Mouse (Mus musculus): Measurements from ENCODE around the gene Ubqln1.

Gene Ubqln1

GRCm38 (mm10) chr13:58215592-58216341, at the start of gene Ubqln1:
Ubqln1 (minus strand) TSS chr13:58215653.
- DNase-seq (ENCODE audit: low read depth, low spot score), result peak; percentile 52

DNA sequence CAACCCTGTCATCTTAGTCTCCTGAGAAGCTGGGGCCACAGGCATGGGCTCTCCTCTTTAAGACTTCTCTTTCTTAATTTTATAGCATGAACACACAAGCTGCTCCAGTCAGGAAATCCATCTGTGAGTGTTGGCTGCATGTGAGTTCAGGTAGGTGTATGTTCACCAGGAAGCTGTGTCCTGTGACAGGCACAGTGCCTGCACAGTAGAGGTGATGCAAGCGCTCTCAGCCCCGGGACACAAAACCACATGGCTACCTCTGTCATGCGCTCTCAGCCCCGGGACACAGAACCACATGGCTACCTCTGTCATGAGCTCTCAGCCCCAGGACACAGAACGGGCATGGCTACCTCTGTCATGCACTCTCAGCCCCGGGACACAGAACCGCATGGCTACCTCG, 48.1 kb upstream of the Ubqln1 start:
- DNase-seq (ENCODE audit: low read depth, low spot score), result no peak

DNA sequence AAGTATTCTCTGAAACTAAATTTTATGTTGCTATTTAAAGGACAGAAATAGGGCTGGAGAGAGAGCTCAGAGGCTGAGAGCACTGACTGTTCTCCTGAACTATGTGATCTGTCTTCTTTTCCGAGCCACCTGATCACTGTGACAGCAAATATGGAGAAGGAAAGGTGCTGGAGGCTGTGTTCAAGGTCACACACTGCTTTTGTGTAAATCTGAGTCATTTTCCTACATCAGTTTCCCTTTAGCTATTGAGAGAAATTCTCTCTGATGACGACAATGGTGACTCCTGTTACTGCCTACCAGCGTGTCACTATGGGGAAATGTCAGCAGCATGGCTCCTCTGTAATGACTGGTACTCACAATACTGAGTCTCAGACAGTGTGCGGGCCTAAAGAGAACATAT, 46.2 kb upstream of the Ubqln1 start:
- DNase-seq (ENCODE audit: low read depth, low spot score), result no peak

GRCm38 (mm10) chr13:58253268-58253667, 37.8 kb upstream of the Ubqln1 start:
- DNase-seq (ENCODE audit: low read depth, low spot score), result no peak

- DNase-seq (ENCODE audit: low read depth, low spot score), result no peak
Observed at GRCm38 (mm10) chr13:58248957-58249356, 33.5 kb upstream of the Ubqln1 start.

- no peak for DNase-seq (ENCODE audit: low read depth, low spot score)
Observed at GRCm38 (mm10) chr13:58236536-58236935, 21.1 kb upstream of the Ubqln1 start.

GRCm38 (mm10) chr13:58232611-58233010, 17.2 kb upstream of the Ubqln1 start:
- no peak for DNase-seq (ENCODE audit: low read depth, low spot score)

- DNase-seq (ENCODE audit: low read depth, low spot score), result no peak
Observed at GRCm38 (mm10) chr13:58232070-58232469, 16.6 kb upstream of the Ubqln1 start.

DNA sequence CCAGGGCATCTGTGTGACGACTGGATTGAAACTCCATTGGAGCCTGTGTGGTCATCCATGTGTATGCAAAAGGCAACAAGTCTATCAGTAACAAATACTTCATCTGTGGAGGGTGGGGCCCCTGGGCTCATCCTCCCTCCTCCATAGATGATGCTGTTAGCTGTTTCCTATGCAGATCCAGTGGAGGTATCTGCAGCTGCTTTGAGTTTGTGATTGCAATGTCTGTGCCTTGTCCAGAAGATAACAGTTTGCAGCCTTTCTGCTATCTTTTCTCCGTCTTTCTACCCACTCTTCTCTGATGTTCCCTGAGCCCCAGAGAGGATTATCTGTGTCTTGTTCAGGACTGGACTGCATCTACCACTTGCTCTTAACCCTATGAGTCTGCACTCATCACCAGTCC, 13.2 kb upstream of the Ubqln1 start:
- no peak for DNase-seq (ENCODE audit: low read depth, low spot score)

- no peak for DNase-seq (ENCODE audit: low read depth, low spot score)
Observed at GRCm38 (mm10) chr13:58225694-58226093, 10.2 kb upstream of the Ubqln1 start.

GRCm38 (mm10) chr13:58220206-58220605, 4.8 kb upstream of the Ubqln1 start:
- no peak for DNase-seq (ENCODE audit: low read depth, low spot score)

DNA sequence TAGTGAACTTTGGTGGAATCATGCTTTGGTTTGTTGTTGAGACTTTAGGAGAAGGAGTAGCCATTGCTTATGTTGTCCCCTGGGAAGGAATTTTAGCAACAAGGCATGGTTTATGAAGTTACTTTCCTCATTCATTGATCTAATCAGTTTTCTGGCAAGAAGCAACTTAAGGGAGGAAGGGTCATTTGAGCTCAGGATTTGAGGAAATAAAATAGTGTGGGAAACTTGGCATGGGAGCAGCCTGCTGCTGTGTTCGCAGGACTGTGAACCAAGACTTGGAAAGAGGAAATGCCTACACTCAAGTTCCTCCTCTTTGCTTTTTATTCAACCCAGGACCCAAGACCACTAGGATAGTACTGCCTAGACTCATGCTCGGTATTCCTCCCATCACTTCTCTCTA, 2.1 kb upstream of the Ubqln1 start:
- DNase-seq (ENCODE audit: low read depth, low spot score), result no peak

DNA sequence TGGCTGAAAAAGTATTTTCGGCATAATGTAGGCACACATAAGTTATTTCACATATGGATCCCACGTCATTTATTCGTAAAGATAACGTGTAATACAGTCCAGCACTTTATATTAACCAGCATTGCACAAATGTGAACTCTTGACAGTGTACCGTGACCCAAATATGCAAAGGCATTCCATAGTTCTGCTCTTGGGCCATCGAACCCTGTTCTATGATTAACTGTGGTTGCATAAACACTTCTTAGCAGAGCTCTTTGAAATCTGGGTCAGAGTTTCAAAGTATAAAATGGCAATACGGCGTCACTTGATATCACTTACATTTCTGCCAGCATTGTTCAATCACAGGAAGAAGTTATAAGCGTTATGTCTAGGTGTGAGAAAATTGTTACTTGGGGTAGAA, 942 bp upstream of the Ubqln1 start:
- no peak for DNase-seq (ENCODE audit: low read depth, low spot score)

DNA sequence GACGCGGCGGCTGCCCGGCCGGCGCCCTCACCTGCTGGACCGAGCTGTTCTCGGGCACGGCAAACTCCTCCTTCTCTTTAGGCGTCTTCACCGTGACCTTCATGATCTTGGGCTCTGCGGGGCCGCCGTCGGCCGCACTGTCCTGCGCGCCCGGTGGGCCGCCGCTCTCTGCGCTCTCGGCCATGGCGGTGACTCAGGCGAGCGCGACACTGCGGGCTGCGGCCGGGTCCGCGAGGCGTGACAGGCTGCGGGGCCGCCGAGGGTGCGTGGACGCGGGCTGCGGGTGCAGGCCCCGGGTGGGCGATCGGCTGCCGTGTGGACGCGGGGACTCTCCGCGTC, 231 bp downstream of the Ubqln1 start:
- no peak for DNase-seq (ENCODE audit: low read depth, low spot score)

- DNase-seq (ENCODE audit: low read depth, low spot score), result no peak
Observed at GRCm38 (mm10) chr13:58214346-58215252, 854 bp downstream of the Ubqln1 start.

GRCm38 (mm10) chr13:58213801-58214200, 1.7 kb downstream of the Ubqln1 start:
- no peak for DNase-seq (ENCODE audit: low read depth, low spot score)

DNA sequence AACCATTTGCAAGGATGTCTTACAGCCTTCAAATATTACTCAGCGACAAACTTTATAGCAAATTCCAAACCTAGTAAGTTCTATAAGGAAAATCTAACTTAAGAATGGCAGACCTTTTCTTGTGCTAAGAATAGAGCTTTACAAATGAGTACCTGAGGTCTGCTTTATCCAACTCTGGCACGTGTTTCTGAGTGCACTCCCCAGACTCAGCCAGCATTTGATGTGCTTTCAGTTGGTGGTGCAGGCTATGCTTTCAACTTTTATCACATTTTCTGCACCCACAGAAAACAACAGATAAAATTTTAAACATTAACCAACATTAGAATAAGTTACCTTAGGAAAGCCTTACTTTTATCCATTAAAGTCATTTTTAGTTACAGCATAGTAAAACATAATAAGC, 2.9 kb downstream of the Ubqln1 start:
- no peak for DNase-seq (ENCODE audit: low read depth, low spot score)

DNA sequence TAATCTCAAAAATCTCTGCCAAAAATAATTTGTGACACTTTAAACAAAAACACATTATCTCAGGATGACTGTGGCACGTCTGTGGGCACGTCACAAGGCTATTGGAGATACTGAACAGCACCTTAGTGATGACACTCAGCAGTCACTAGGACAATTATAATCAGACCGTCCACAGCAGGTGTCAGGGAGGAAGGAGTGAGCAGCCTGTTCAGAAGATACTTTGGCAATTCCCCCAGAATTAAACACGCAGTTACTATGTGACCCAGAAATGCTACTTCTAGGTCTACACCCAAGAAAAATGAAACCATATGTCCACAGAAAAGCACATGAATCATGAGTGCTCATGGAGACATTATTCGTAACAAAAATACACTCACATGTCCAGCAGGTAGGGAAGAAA, 5.0 kb downstream of the Ubqln1 start:
- no peak for DNase-seq (ENCODE audit: low read depth, low spot score)

DNA sequence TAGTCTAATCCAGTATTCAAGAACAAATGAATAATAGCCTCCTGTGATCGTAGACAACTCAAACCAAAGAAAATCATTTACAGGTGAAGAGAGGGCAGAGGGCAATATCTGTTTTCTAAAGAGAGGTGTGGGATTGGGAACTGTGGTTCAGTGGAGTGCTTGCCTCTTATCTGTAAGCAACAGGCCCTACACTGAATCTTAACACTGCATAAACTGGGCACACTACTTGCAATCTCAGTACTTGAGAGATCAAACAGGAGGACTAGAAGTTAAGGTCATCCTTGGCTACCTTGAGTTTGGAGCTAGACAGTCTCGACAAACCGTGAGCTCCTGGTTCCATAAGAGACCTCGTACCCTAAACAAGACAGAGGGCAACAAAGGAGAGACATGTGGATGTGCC, 9.4 kb downstream of the Ubqln1 start:
- DNase-seq (ENCODE audit: low read depth, low spot score), result no peak

GRCm38 (mm10) chr13:58204986-58205385, 10.5 kb downstream of the Ubqln1 start:
- DNase-seq (ENCODE audit: low read depth, low spot score), result no peak

DNA sequence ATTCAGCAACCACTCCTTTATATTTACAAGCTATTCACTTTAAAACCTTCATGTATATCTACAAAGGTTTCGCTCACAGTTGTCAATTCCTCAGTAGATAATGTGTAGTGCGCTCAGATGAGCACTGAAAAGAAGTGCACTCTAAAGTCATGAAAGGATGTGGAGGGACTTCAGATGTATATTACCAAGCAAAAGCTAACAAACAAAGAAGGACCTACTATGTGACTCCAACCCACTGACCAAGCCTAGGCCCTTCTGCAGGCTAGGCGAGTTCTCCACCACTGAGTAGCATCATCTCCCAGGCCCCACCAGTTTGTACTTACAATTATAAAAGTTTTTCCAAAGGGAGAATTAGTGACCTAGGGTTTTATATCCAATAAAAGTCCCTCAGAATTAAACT, 11.3 kb downstream of the Ubqln1 start:
- no peak for DNase-seq (ENCODE audit: low read depth, low spot score)

GRCm38 (mm10) chr13:58202903-58203302, 12.6 kb downstream of the Ubqln1 start:
- DNase-seq (ENCODE audit: low read depth, low spot score), result no peak

GRCm38 (mm10) chr13:58201908-58202307, 13.5 kb downstream of the Ubqln1 start:
- DNase-seq (ENCODE audit: low read depth, low spot score), result no peak
